19 mouse cellular contexts compared by ENCODE assay signal in genomic region chr2:103749091-103749490, GRCm38 (mm10).
"Had no signal": no experiment of that assay in that cellular context is flagged by ENCODE, and none has a peak within 500 bp of the region (broad histone marks: within the 10 kb centered on the region; RNA-seq: fewer than 3 reads in every experiment).

No protein-coding gene starts in this region.

- DNase-seq: lung, adult 18-20 months; lung, embryonic 14.5 days; lung, postnatal 10 days; lung, postnatal 4 days; midbrain, embryonic 14.5 days; retina, postnatal 1 day; right cerebral cortex, adult 18-20 months; right cerebral cortex, postnatal 25 days; right cerebral cortex, postnatal 4 days; spleen, adult 18-20 months; thymus, adult 18-20 months; thymus, postnatal 14 days; thymus, postnatal 36 days had no signal

- H3K4me2 ChIP-seq: lung, embryonic 14.5 days; midbrain, embryonic 12.5 days; neural tube, embryonic 13.5 days; neural tube, embryonic 15.5 days had no signal

- H3K4me1 ChIP-seq: midbrain, embryonic 10.5 days; midbrain, embryonic 12.5 days; neural tube, embryonic 13.5 days; neural tube, embryonic 15.5 days had no signal

- ATAC-seq: midbrain, embryonic 16.5 days had no signal

- H3K27me3 ChIP-seq: midbrain, embryonic 12.5 days; neural tube, embryonic 13.5 days; neural tube, embryonic 15.5 days had no signal

- H3K4me3 ChIP-seq: midbrain, embryonic 10.5 days; midbrain, embryonic 12.5 days; myocyte; neural tube, embryonic 13.5 days; neural tube, embryonic 15.5 days had no signal

- H3K9me3 ChIP-seq: midbrain, embryonic 10.5 days; midbrain, embryonic 12.5 days; neural tube, embryonic 13.5 days; neural tube, embryonic 15.5 days had no signal

- H3K27ac ChIP-seq: midbrain, embryonic 10.5 days; midbrain, embryonic 12.5 days; neural tube, embryonic 13.5 days; neural tube, embryonic 15.5 days had no signal

- H3K9ac ChIP-seq: lung, embryonic 14.5 days; midbrain, embryonic 12.5 days; neural tube, embryonic 13.5 days; neural tube, embryonic 15.5 days had no signal
